Mouse (Mus musculus) MEL (cell line): ENCODE measurements around the gene Adamts16.

ENCODE experiments used
- CTCF ChIP-seq, 3 experiments: IDR thresholded peaks in 2 of 3; conservative IDR thresholded peaks in 1 of 3; 2 replicates each; pipeline ENCODE4 v1.5.1; 2011 to 2012; ENCODE audit warnings: low read length in 3 of 3, low read depth in 2 of 3, mild to moderate bottlenecking in 2 of 3, improper control_type of control experiment in 1 of 3, inconsistent platforms in 1 of 3, mixed read lengths in 1 of 3, moderate library complexity in 1 of 3; ENCODE audit not compliant: control insufficient read depth in 1 of 3, insufficient read depth in 1 of 3, poor library complexity in 1 of 3, severe bottlenecking in 1 of 3
- GATA1 ChIP-seq: IDR thresholded peaks from 2 replicates; pipeline ENCODE4 v1.6.1; 2011; ENCODE audit warnings: low read depth, low read length, improper control_type of control experiment
- NRF1 ChIP-seq: IDR thresholded peaks from 2 replicates; pipeline ENCODE4 v1.6.1; 2014; ENCODE audit warnings: low read depth, mild to moderate bottlenecking, inconsistent platforms, low read length, improper control_type of control experiment, moderate library complexity; ENCODE audit not compliant: poor library complexity, insufficient read depth, severe bottlenecking
- POLR2A ChIP-seq, 2 experiments: IDR thresholded peaks; 2 replicates each; pipeline ENCODE4 v1.6.1; 2011 to 2012; ENCODE audit warnings: low read length in 2 of 2, mild to moderate bottlenecking in 2 of 2, control low read depth in 1 of 2, improper control_type of control experiment in 1 of 2, low read depth in 1 of 2, moderate library complexity in 1 of 2; ENCODE audit not compliant: control insufficient read depth in 1 of 2, insufficient read depth in 1 of 2, poor library complexity in 1 of 2
- TAL1 ChIP-seq: IDR thresholded peaks from 2 replicates; pipeline ENCODE4 v1.6.1; 2012; ENCODE audit warnings: mild to moderate bottlenecking, inconsistent platforms, low read length, moderate library complexity, mixed read lengths

DNA sequence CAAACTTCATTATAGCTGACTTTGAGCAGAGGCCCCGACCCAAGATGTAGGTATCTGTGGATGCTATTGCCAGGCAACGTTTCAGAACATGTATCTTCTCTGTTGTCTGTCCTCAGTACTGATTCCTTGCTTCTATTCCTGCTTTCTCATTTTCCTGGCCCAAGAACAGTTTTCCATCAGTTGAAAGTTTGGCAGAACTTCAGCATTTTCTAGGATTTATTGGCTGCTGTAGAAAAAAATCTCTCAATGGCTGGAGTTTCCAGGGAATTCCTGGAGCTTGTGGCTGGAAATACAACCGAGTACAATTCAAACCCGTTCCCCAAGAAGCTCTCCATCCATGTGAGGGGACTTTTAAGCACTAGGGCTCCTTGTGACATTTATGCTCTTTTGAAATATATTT is 10.6 kb downstream of the Adamts16 start:
- TF ChIP-seq NRF1 (no peak), GATA1 (no peak), CTCF (IDR thresholded peaks at IDR 0.05 in 2 of 3, conservative IDR thresholded peaks at IDR 0.05 in 1 of 3; ENCODE audit: control insufficient read depth in 1 of 3, insufficient read depth in 1 of 3, low read depth in 2 of 3, low read length in 3 of 3, poor library complexity in 1 of 3, severe bottlenecking in 1 of 3) (no peak), TAL1 (no peak), POLR2A (IDR thresholded peaks at IDR 0.05; ENCODE audit: control insufficient read depth in 1 of 2, insufficient read depth in 1 of 2, low read depth in 1 of 2, low read length in 2 of 2, poor library complexity in 1 of 2) (no peak)
